Mouse (Mus musculus): ENCODE results near the gene Rps8. TPM values are rescaled to one million over a fixed set of nuclear protein-coding genes. Genes with fewer than 3 reads are reported as not detected.

Rps8 gene
- total RNA-seq, 1 experiment from 2014 or later, result 1,886 TPM

DNA sequence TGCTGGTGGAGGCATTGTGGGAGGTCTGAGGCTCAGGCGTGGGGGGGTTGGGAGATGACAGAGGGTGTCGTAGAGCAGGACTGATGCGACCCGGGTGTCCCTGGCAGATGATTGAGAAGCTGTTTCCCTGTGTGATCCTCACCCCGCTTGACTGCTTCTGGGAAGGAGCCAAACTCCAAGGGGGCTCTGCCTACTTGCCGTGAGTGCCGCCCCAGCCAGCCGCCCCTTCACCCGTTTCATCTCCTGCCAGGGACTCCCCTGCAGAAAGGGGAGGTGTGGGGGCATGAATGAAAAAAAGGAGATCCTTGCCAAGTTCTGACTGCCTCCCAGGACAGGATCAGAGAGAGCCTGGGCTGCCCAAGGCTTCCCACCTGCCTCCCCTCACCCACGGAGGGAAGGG is 50.9 kb downstream of the Rps8 start:
- no peak for ATAC-seq (replicated peaks; ENCODE audit: low read depth, poor library complexity, severe bottlenecking)

DNA sequence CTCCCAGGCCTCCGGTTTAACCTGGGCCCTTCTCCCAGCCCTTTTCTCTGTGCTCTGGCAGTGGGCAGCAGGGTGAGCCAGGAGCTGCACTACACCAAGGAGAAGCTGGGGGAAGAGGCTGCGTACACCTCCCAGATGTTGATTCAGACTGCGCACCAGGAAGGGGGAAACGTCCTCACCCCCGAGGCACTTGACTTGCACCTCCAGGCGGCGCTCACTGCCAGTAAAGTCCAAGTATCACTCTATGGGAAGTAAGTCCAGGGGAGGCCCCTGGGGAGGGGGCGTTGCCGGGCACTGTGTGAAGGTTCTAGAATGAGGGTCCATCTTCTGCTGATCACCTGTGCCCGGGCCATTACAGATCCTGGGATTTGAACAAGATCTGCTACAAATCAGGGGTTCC is 51.4 kb downstream of the Rps8 start:
- no peak for ATAC-seq (replicated peaks; ENCODE audit: low read depth, poor library complexity, severe bottlenecking)

Other genes starting within 250 kb of the Rps8 start
- 69.2 and 87.5 TPM in 2 replicates for gene Urod, start 161.8 kb downstream of the Rps8 start, total RNA-seq (2017)
- 11.0 and 13.2 TPM in 2 replicates for gene Hectd3, start 160.9 kb downstream of the Rps8 start, total RNA-seq (2017)
- gene Eif2b3, start 136.8 kb downstream of the Rps8 start, total RNA-seq (2017), result 41.6 and 48.6 TPM in 2 replicates
- not detected in 2 replicates for gene Ptch2, start 60.2 kb downstream of the Rps8 start, total RNA-seq (2017)
- 6.7 and 7.8 TPM in 2 replicates for gene Btbd19, start 30.5 kb downstream of the Rps8 start, total RNA-seq (2017)
- not detected in 2 replicates for gene Tctex1d4, start 29.4 kb downstream of the Rps8 start, total RNA-seq (2017)
- gene Plk3, start 22.3 kb downstream of the Rps8 start, total RNA-seq (2017), result 2.9 and 3.9 TPM in 2 replicates
- gene Kif2c, start 26.4 kb upstream of the Rps8 start, total RNA-seq (2017), result 33.7 and 40.7 TPM in 2 replicates
- gene Tmem53, start 95.7 kb upstream of the Rps8 start, total RNA-seq (2017), result not detected in 2 replicates
- gene Armh1, start 95.9 kb upstream of the Rps8 start, total RNA-seq (2017), result not detected in 2 replicates

Measured in common myeloid progenitor, adult 5-6 weeks (primary cell).